15 mouse cellular contexts compared by ENCODE assay signal in genomic region chr12:108443708-108444107, GRCm38 (mm10).
DNase-seq lines count a peak whose midpoint lies in the region; ATAC-seq and TF ChIP-seq lines count a peak whose summit lies in the region.
"Had no signal": no experiment of that assay in that cellular context is flagged by ENCODE, and none has a peak within 500 bp of the region (broad histone marks: within the 10 kb centered on the region; RNA-seq: fewer than 3 reads in every experiment).

No protein-coding gene starts in this region.

- H3K4me2 ChIP-seq in kidney, postnatal 0 days (ENCODE audit: low read length): 0 out of 2 replicates have a peak overlapping the region, but pooled peaks have one; percentile 19
- no peak overlapping the region for H3K4me2 ChIP-seq in forebrain, embryonic 13.5 days
- H3K4me2 ChIP-seq in intestine, embryonic 16.5 days (ENCODE audit: low read depth, low read length): 0 out of 2 replicates have a peak overlapping the region, but pooled peaks have one; percentile 10
- H3K4me2 ChIP-seq in liver, postnatal 0 days (ENCODE audit: low read depth, low read length): no peak overlapping the region
- H3K4me2 ChIP-seq: limb, embryonic 13.5 days had no signal

- ATAC-seq in kidney, postnatal 0 days (replicated peaks; ENCODE audit: low FRiP score, low read depth): no peak; the same call in 1 of the 2 replicates
- no peak for ATAC-seq in forebrain, embryonic 13.5 days
- 0 out of 2 replicates have a peak, but pooled peaks have one; percentile 3 for ATAC-seq in intestine, embryonic 16.5 days
- no peak for ATAC-seq in liver, postnatal 0 days

- no peaks in the 10 kb centered on the region for H3K36me3 ChIP-seq in kidney, postnatal 0 days (ENCODE audit: insufficient read depth, low read length)
- H3K36me3 ChIP-seq in embryonic facial prominence, embryonic 10.5 days (replicated peaks): no peaks in the 10 kb centered on the region
- H3K36me3 ChIP-seq in forebrain, embryonic 13.5 days (ENCODE audit: poor library complexity, severe bottlenecking): no peaks in the 10 kb centered on the region
- H3K36me3 ChIP-seq in intestine, embryonic 16.5 days (ENCODE audit: control insufficient read depth, insufficient read depth, low read length): no peaks in the 10 kb centered on the region
- no peaks in the 10 kb centered on the region for H3K36me3 ChIP-seq in liver, postnatal 0 days (replicated peaks; ENCODE audit: insufficient read depth, low read length)
- H3K36me3 ChIP-seq: G1E; limb, embryonic 13.5 days had no signal

- TF ChIP-seq CTCF in kidney, postnatal 0 days (IDR thresholded peaks at IDR 0.05; ENCODE audit: low read depth): no peak
- TF ChIP-seq CTCF in liver, postnatal 0 days (IDR thresholded peaks at IDR 0.05; ENCODE audit: low read depth): no peak

- no peak for DNase-seq in kidney, postnatal 0 days (ENCODE audit: low spot score)
- no peak for DNase-seq in kidney, adult 9 months
- no peak for DNase-seq in embryonic facial prominence, embryonic 10.5 days (ENCODE audit: low spot score)
- no peak for DNase-seq in frontal cortex, adult 2 months (ENCODE audit: extremely low spot score in 1 of 2, low spot score in 1 of 2)
- no peak for DNase-seq in kidney, adult 8-10 months
- no peak for DNase-seq in liver, postnatal 0 days
- DNase-seq: adrenal gland, postnatal 10 days; cerebellum, adult 9-10 months; gastrocnemius, adult 2 months; heart, adult 2 months; thymus, postnatal 25 days had no signal

- H3K9me3 ChIP-seq in kidney, postnatal 0 days (replicated peaks; ENCODE audit: low read length): no peaks in the 10 kb centered on the region
- H3K9me3 ChIP-seq in embryonic facial prominence, embryonic 10.5 days: no peaks in the 10 kb centered on the region
- H3K9me3 ChIP-seq in forebrain, embryonic 13.5 days (replicated peaks): no peaks in the 10 kb centered on the region
- H3K9me3 ChIP-seq in intestine, embryonic 16.5 days (ENCODE audit: control insufficient read depth, low read length): no peaks in the 10 kb centered on the region
- no peaks in the 10 kb centered on the region for H3K9me3 ChIP-seq in liver, postnatal 0 days (ENCODE audit: low read length)
- H3K9me3 ChIP-seq: limb, embryonic 13.5 days had no signal

- H3K4me1 ChIP-seq in kidney, postnatal 0 days (replicated peaks; ENCODE audit: insufficient read depth, low read length): peaks cover 8% of the 10 kb centered on the region; the same call in 1 of the 2 replicates
- H3K4me1 ChIP-seq in embryonic facial prominence, embryonic 10.5 days: peaks cover 29% of the 10 kb centered on the region
- peaks cover 27% of the 10 kb centered on the region for H3K4me1 ChIP-seq in forebrain, embryonic 13.5 days
- H3K4me1 ChIP-seq in intestine, embryonic 16.5 days (ENCODE audit: control insufficient read depth, insufficient read depth, low read length): peaks cover 20% of the 10 kb centered on the region
- H3K4me1 ChIP-seq in liver, postnatal 0 days (ENCODE audit: insufficient read depth): no peaks in the 10 kb centered on the region

- 39% methylated on average over 5 of the region's 5 CpGs for WGBS in kidney, postnatal 0 days
- WGBS in embryonic facial prominence, embryonic 10.5 days: 63% methylated on average over 5 of the region's 5 CpGs
- 66% methylated on average over 5 of the region's 5 CpGs for WGBS in forebrain, embryonic 13.5 days
- 57% methylated on average over 5 of the region's 5 CpGs for WGBS in intestine, embryonic 16.5 days
- 69% methylated on average over 5 of the region's 5 CpGs for WGBS in liver, postnatal 0 days (ENCODE audit: insufficient replicate concordance)

- H3K27me3 ChIP-seq in kidney, postnatal 0 days (ENCODE audit: insufficient read depth, low read length): no peaks in the 10 kb centered on the region
- H3K27me3 ChIP-seq in embryonic facial prominence, embryonic 10.5 days (replicated peaks; ENCODE audit: low read depth, poor library complexity, severe bottlenecking): no peaks in the 10 kb centered on the region
- no peaks in the 10 kb centered on the region for H3K27me3 ChIP-seq in forebrain, embryonic 13.5 days
- no peaks in the 10 kb centered on the region for H3K27me3 ChIP-seq in intestine, embryonic 16.5 days (replicated peaks; ENCODE audit: control insufficient read depth, insufficient read depth, low read length)
- H3K27me3 ChIP-seq in liver, postnatal 0 days (ENCODE audit: insufficient read depth, low read length): 0 out of 2 replicates have a peak, but pooled peaks cover 2% of the 10 kb centered on the region
- H3K27me3 ChIP-seq: limb, embryonic 13.5 days had no signal

- H3K4me3 ChIP-seq in kidney, postnatal 0 days (replicated peaks; ENCODE audit: low read depth, low read length): no peak overlapping the region
- no peak overlapping the region for H3K4me3 ChIP-seq in embryonic facial prominence, embryonic 10.5 days
- H3K4me3 ChIP-seq in forebrain, embryonic 13.5 days: no peak overlapping the region
- H3K4me3 ChIP-seq in intestine, embryonic 16.5 days (ENCODE audit: low read length): no peak overlapping the region
- H3K4me3 ChIP-seq in liver, postnatal 0 days (ENCODE audit: low read depth, low read length): no peak overlapping the region
- H3K4me3 ChIP-seq: gastrocnemius, adult 2 months; heart, adult 2 months; limb, embryonic 13.5 days had no signal

- no peak overlapping the region for H3K9ac ChIP-seq in kidney, postnatal 0 days (ENCODE audit: low read depth, low read length)
- peak overlapping the region; percentile 17; the same call in 1 of the 2 replicates for H3K9ac ChIP-seq in forebrain, embryonic 13.5 days
- 0 out of 2 replicates have a peak overlapping the region, but pooled peaks have one; percentile 13 for H3K9ac ChIP-seq in intestine, embryonic 16.5 days (ENCODE audit: low read depth, low read length)
- no peak overlapping the region for H3K9ac ChIP-seq in liver, postnatal 0 days (replicated peaks)
- H3K9ac ChIP-seq: limb, embryonic 13.5 days had no signal

- H3K27ac ChIP-seq in kidney, postnatal 0 days: no peak overlapping the region; the same call in 1 of the 2 replicates
- peak overlapping the region; percentile 48 for H3K27ac ChIP-seq in embryonic facial prominence, embryonic 10.5 days (replicated peaks)
- no peak overlapping the region for H3K27ac ChIP-seq in forebrain, embryonic 13.5 days
- H3K27ac ChIP-seq in intestine, embryonic 16.5 days (ENCODE audit: low read length): peak overlapping the region; percentile 25
- no peak overlapping the region for H3K27ac ChIP-seq in liver, postnatal 0 days (ENCODE audit: low read depth)
- H3K27ac ChIP-seq: gastrocnemius, adult 2 months; heart, adult 2 months; limb, embryonic 13.5 days had no signal

- TF ChIP-seq EP300 in liver, postnatal 0 days (IDR thresholded peaks at IDR 0.05; ENCODE audit: low read depth): no peak

Comparison
In these comparisons a context has a peak if more than half of its experiments do, and no peak if none do; other contexts are left out.
1. H3K27ac ChIP-seq: peak in embryonic facial prominence, embryonic 10.5 days (single experiment) and intestine, embryonic 16.5 days (single experiment); none in kidney, postnatal 0 days (single experiment), forebrain, embryonic 13.5 days (single experiment) and liver, postnatal 0 days (single experiment).
2. H3K4me2 ChIP-seq: peak in kidney, postnatal 0 days (single experiment) and intestine, embryonic 16.5 days (single experiment); none in forebrain, embryonic 13.5 days (single experiment) and liver, postnatal 0 days (single experiment).
3. H3K9ac ChIP-seq: peak in forebrain, embryonic 13.5 days (single experiment) and intestine, embryonic 16.5 days (single experiment); none in kidney, postnatal 0 days (single experiment) and liver, postnatal 0 days (single experiment).